Mouse (Mus musculus): ENCODE data around the gene Troap. TPM values are rescaled to one million over a fixed set of nuclear protein-coding genes. Genes with fewer than 3 reads are reported as not detected.

The Troap gene
- polyA plus RNA-seq, 1 experiment = 49.0 TPM

GRCm38 (mm10) chr15:99038797-99039196 lies 35.6 kb upstream of the Troap start:
- no peak overlapping the region for H3ac ChIP-seq (ENCODE audit: control insufficient read depth, insufficient read length, low read depth)
- H3K79me2 ChIP-seq (ENCODE audit: control insufficient read depth, insufficient read depth) = peaks cover 30% of the 10 kb centered on the region
- peaks cover 40% of the 10 kb centered on the region for H3K36me3 ChIP-seq (ENCODE audit: control insufficient read depth, insufficient read depth)
- no peak overlapping the region for H3K4me3 ChIP-seq (ENCODE audit: insufficient read depth, poor library complexity, severe bottlenecking)
- no peaks in the 10 kb centered on the region for H3K27me3 ChIP-seq (ENCODE audit: control insufficient read depth, insufficient read depth, insufficient read length)
- H3K79me3 ChIP-seq (ENCODE audit: low read depth) = peaks cover 23% of the 10 kb centered on the region
- TF ChIP-seq MAX (IDR thresholded peaks at IDR 0.05) (no peak), CTCF (IDR thresholded peaks at IDR 0.05; ENCODE audit: control insufficient read depth, insufficient read depth, insufficient read length) (no peak), USF1 (IDR thresholded peaks at IDR 0.05; ENCODE audit: low read depth) (no peak), CEBPB (IDR thresholded peaks at IDR 0.05; ENCODE audit: low read depth) (no peak), MYOD1 (IDR thresholded peaks at IDR 0.05; ENCODE audit: control insufficient read depth, insufficient read length, low read depth) (no peak), FOSL1 (IDR thresholded peaks at IDR 0.05; ENCODE audit: insufficient read depth, low read length, poor library complexity, severe bottlenecking) (no peak), MYOG (IDR thresholded peaks at IDR 0.05; ENCODE audit: control insufficient read depth, extremely low read depth, insufficient read length) (no peak)

- peaks cover 39% of the 10 kb centered on the region for H3K36me3 ChIP-seq (ENCODE audit: control insufficient read depth, insufficient read depth)
- peaks cover 21% of the 10 kb centered on the region for H3K79me3 ChIP-seq (ENCODE audit: low read depth)
- H3K27me3 ChIP-seq (ENCODE audit: control insufficient read depth, insufficient read depth, insufficient read length) = no peaks in the 10 kb centered on the region
- H3K4me3 ChIP-seq (ENCODE audit: insufficient read depth, poor library complexity, severe bottlenecking) = no peak overlapping the region
- no peak for TF ChIP-seq MYOG (IDR thresholded peaks at IDR 0.05; ENCODE audit: control insufficient read depth, extremely low read depth, insufficient read length)
- no peak for TF ChIP-seq MYOD1 (IDR thresholded peaks at IDR 0.05; ENCODE audit: control insufficient read depth, insufficient read length, low read depth)
- TF ChIP-seq CEBPB (IDR thresholded peaks at IDR 0.05; ENCODE audit: low read depth) = no peak
- no peak for TF ChIP-seq MAX (IDR thresholded peaks at IDR 0.05)
- TF ChIP-seq USF1 (IDR thresholded peaks at IDR 0.05; ENCODE audit: low read depth) = no peak
- no peak for TF ChIP-seq FOSL1 (IDR thresholded peaks at IDR 0.05; ENCODE audit: insufficient read depth, low read length, poor library complexity, severe bottlenecking)
- no peak for TF ChIP-seq CTCF (IDR thresholded peaks at IDR 0.05; ENCODE audit: control insufficient read depth, insufficient read depth, insufficient read length)
- peaks cover 26% of the 10 kb centered on the region for H3K79me2 ChIP-seq (ENCODE audit: control insufficient read depth, insufficient read depth)
- no peak overlapping the region for H3ac ChIP-seq (ENCODE audit: control insufficient read depth, insufficient read length, low read depth)
Observed at GRCm38 (mm10) chr15:99039306-99039705, 35.1 kb upstream of the Troap start.

- Histone ChIP-seq H3K36me3 (ENCODE audit: control insufficient read depth, insufficient read depth) (peaks cover 29% of the 10 kb centered on the region), H3K4me3 (ENCODE audit: insufficient read depth, poor library complexity, severe bottlenecking) (no peak overlapping the region), H3K79me3 (ENCODE audit: low read depth) (peaks cover 15% of the 10 kb centered on the region), H3K79me2 (ENCODE audit: control insufficient read depth, insufficient read depth) (peaks cover 16% of the 10 kb centered on the region), H3K27me3 (ENCODE audit: control insufficient read depth, insufficient read depth, insufficient read length) (no peaks in the 10 kb centered on the region), H3ac (ENCODE audit: control insufficient read depth, insufficient read length, low read depth) (no peak overlapping the region)
- TF ChIP-seq FOSL1 (IDR thresholded peaks at IDR 0.05; ENCODE audit: insufficient read depth, low read length, poor library complexity, severe bottlenecking) (no peak), CEBPB (IDR thresholded peaks at IDR 0.05; ENCODE audit: low read depth) (no peak), USF1 (IDR thresholded peaks at IDR 0.05; ENCODE audit: low read depth) (no peak), CTCF (IDR thresholded peaks at IDR 0.05; ENCODE audit: control insufficient read depth, insufficient read depth, insufficient read length) (no peak), MYOD1 (IDR thresholded peaks at IDR 0.05; ENCODE audit: control insufficient read depth, insufficient read length, low read depth) (no peak), MYOG (IDR thresholded peaks at IDR 0.05; ENCODE audit: control insufficient read depth, extremely low read depth, insufficient read length) (no peak), MAX (IDR thresholded peaks at IDR 0.05) (no peak)
Observed at GRCm38 (mm10) chr15:99039996-99040919, 34.1 kb upstream of the Troap start.

GRCm38 (mm10) chr15:99040920-99041856 lies 33.2 kb upstream of the Troap start:
- Histone ChIP-seq H3K79me3 (ENCODE audit: low read depth) (peaks cover 6% of the 10 kb centered on the region), H3ac (ENCODE audit: control insufficient read depth, insufficient read length, low read depth) (no peak overlapping the region), H3K79me2 (ENCODE audit: control insufficient read depth, insufficient read depth) (peaks cover 7% of the 10 kb centered on the region), H3K36me3 (ENCODE audit: control insufficient read depth, insufficient read depth) (peaks cover 20% of the 10 kb centered on the region), H3K27me3 (ENCODE audit: control insufficient read depth, insufficient read depth, insufficient read length) (no peaks in the 10 kb centered on the region), H3K4me3 (ENCODE audit: insufficient read depth, poor library complexity, severe bottlenecking) (no peak overlapping the region)
- TF ChIP-seq MYOG (IDR thresholded peaks at IDR 0.05; ENCODE audit: control insufficient read depth, extremely low read depth, insufficient read length) = no peak

DNA sequence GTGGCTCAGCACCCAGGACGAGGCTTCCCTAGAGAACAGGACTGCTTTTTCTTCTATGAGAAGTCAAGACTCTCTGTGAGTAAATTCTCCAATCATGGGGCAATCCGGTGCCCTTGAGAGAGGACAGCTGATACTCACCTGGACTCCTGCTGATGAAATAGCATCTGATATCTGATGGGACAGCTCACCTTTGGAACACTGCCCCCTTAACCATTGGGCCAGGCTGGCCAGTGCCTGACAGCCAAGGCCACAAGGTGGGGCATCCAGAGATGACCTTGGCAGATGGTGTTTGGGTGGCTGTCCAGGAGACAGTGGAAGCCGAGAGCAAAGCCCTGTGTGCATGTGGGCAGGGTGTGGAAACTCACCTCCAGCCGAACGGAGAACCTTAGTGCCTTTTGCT lies 32.0 kb upstream of the Troap start:
- Histone ChIP-seq H3K79me2 (ENCODE audit: control insufficient read depth, insufficient read depth) (no peaks in the 10 kb centered on the region), H3K4me3 (ENCODE audit: insufficient read depth, poor library complexity, severe bottlenecking) (no peak overlapping the region), H3K79me3 (ENCODE audit: low read depth) (no peaks in the 10 kb centered on the region), H3K36me3 (ENCODE audit: control insufficient read depth, insufficient read depth) (peaks cover 12% of the 10 kb centered on the region), H3K27me3 (ENCODE audit: control insufficient read depth, insufficient read depth, insufficient read length) (no peaks in the 10 kb centered on the region), H3ac (ENCODE audit: control insufficient read depth, insufficient read length, low read depth) (no peak overlapping the region)
- TF ChIP-seq MYOG (IDR thresholded peaks at IDR 0.05; ENCODE audit: control insufficient read depth, extremely low read depth, insufficient read length) (no peak), CEBPB (IDR thresholded peaks at IDR 0.05; ENCODE audit: low read depth) (no peak), MAX (IDR thresholded peaks at IDR 0.05) (no peak), FOSL1 (IDR thresholded peaks at IDR 0.05; ENCODE audit: insufficient read depth, low read length, poor library complexity, severe bottlenecking) (no peak)

All from C2C12 (cell line).